7 mouse cellular contexts compared by ENCODE assay signal in genomic region chr5:34370022-34370823, GRCm38 (mm10). TPM values are rescaled to one million over a fixed set of nuclear protein-coding genes. Genes with fewer than 3 reads are reported as not detected.
DNase-seq lines count a peak whose midpoint lies in the region; ATAC-seq lines count a peak whose summit lies in the region.

No protein-coding gene starts in this region.

- H3K4me1 ChIP-seq in intestine, embryonic 14.5 days (replicated peaks; ENCODE audit: control insufficient read depth, insufficient read depth, low read length) = peaks cover 16% of the 10 kb centered on the region
- H3K4me1 ChIP-seq in limb, embryonic 10.5 days = peaks cover 23% of the 10 kb centered on the region
- H3K4me1 ChIP-seq in midbrain, embryonic 13.5 days (replicated peaks) = peaks cover 40% of the 10 kb centered on the region

- H3K4me2 ChIP-seq in intestine, embryonic 14.5 days (ENCODE audit: low read length) = peak overlapping the region; percentile 75
- peak overlapping the region; percentile 74 for H3K4me2 ChIP-seq in midbrain, embryonic 13.5 days (replicated peaks)

- H3K27ac ChIP-seq in intestine, embryonic 14.5 days (ENCODE audit: low read depth) = peak overlapping the region; percentile 75
- peak overlapping the region; percentile 92 for H3K27ac ChIP-seq in limb, embryonic 10.5 days
- peak overlapping the region; percentile 86 for H3K27ac ChIP-seq in midbrain, embryonic 13.5 days

- no peaks in the 10 kb centered on the region for H3K9me3 ChIP-seq in intestine, embryonic 14.5 days (ENCODE audit: control insufficient read depth, low read length)
- H3K9me3 ChIP-seq in limb, embryonic 10.5 days (replicated peaks) = no peaks in the 10 kb centered on the region
- H3K9me3 ChIP-seq in midbrain, embryonic 13.5 days = no peaks in the 10 kb centered on the region

- DNase-seq in adrenal gland, adult 18-20 months (ENCODE audit: low spot score in 2 of 2) = peak; percentile 33 to 52
- DNase-seq in cerebellum, postnatal 25 days = peak; percentile 64 to 78
- peak; percentile 23 for DNase-seq in gastrocnemius, postnatal 14 days
- peak; percentile 64 for DNase-seq in intestine, embryonic 14.5 days (ENCODE audit: low spot score)
- peak; percentile 66 for DNase-seq in limb, embryonic 10.5 days (ENCODE audit: low spot score)
- peak; percentile 39 to 78 for DNase-seq in spleen, postnatal 4 days (ENCODE audit: low spot score in 2 of 2)

- H3K27me3 ChIP-seq in intestine, embryonic 14.5 days (replicated peaks; ENCODE audit: control insufficient read depth, insufficient read depth, low read length) = no peaks in the 10 kb centered on the region
- no peaks in the 10 kb centered on the region for H3K27me3 ChIP-seq in limb, embryonic 10.5 days (ENCODE audit: low read depth, poor library complexity, severe bottlenecking)
- no peaks in the 10 kb centered on the region for H3K27me3 ChIP-seq in midbrain, embryonic 13.5 days

- intact Hi-C loops in gastrocnemius, postnatal 14 days (cut with DNase I; ENCODE audit: low total_unique reads) = no loop called here

- 0 out of 2 replicates have a peak, but pooled peaks have one; percentile 6 for ATAC-seq in intestine, embryonic 14.5 days (replicated peaks; ENCODE audit: low FRiP score, low TSS enrichment, low read depth)
- ATAC-seq in midbrain, embryonic 13.5 days = no peak

- WGBS in intestine, embryonic 14.5 days = under 1% methylated on average over 46 of the region's 114 CpGs
- WGBS in limb, embryonic 10.5 days = 5% methylated on average over 114 of the region's 114 CpGs
- 2% methylated on average over 58 of the region's 114 CpGs for WGBS in midbrain, embryonic 13.5 days

- peak overlapping the region; percentile 87 for H3K9ac ChIP-seq in intestine, embryonic 14.5 days (ENCODE audit: low read length)
- peak overlapping the region; percentile 98 for H3K9ac ChIP-seq in midbrain, embryonic 13.5 days (replicated peaks)

- no peaks in the 10 kb centered on the region for H3K36me3 ChIP-seq in intestine, embryonic 14.5 days (ENCODE audit: control insufficient read depth, insufficient read depth, low read length)
- peaks cover 7% of the 10 kb centered on the region for H3K36me3 ChIP-seq in limb, embryonic 10.5 days
- H3K36me3 ChIP-seq in midbrain, embryonic 13.5 days = no peaks in the 10 kb centered on the region

- peak overlapping the region; percentile 92 for H3K4me3 ChIP-seq in intestine, embryonic 14.5 days (ENCODE audit: low read depth, low read length)
- H3K4me3 ChIP-seq in limb, embryonic 10.5 days = peak overlapping the region; percentile 91
- peak overlapping the region; percentile 94 for H3K4me3 ChIP-seq in midbrain, embryonic 13.5 days (replicated peaks)

RNA-seq across cellular contexts. Expression of gene Fam193a, which starts 0.5 kb away (rescaled TPM):
- total RNA-seq in adrenal gland, adult 18-20 months (2021) = 10 to 100 TPM; 28.9 to 29.5 TPM
- 10 to 100 TPM; 14.0 to 16.3 TPM for total RNA-seq in gastrocnemius, postnatal 14 days (2021)
- 13.0 and 16.0 TPM in 2 replicates for polyA plus RNA-seq in intestine, embryonic 14.5 days (2014; fragmentation: Nextera tagmentation; extraction: Ambion mirVana)
- 13.9 and 15.1 TPM in 2 replicates for polyA plus RNA-seq in limb, embryonic 10.5 days (2016; fragmentation: Nextera tagmentation; extraction: Ambion mirVana)
- polyA plus RNA-seq in midbrain, embryonic 13.5 days (2015; fragmentation: Nextera tagmentation; extraction: Ambion mirVana) = 19.8 and 20.6 TPM in 2 replicates

RNA-seq across cellular contexts. Expression of gene Rnf4, which starts 34.1 kb away (rescaled TPM):
- 100 to 1,000 TPM; 101 to 105 TPM for total RNA-seq in adrenal gland, adult 18-20 months (2021)
- total RNA-seq in gastrocnemius, postnatal 14 days (2021) = 10 to 100 TPM; 22.4 to 27.4 TPM
- polyA plus RNA-seq in intestine, embryonic 14.5 days (2014; fragmentation: Nextera tagmentation; extraction: Ambion mirVana) = 172 and 197 TPM in 2 replicates
- 188 and 207 TPM in 2 replicates for polyA plus RNA-seq in limb, embryonic 10.5 days (2016; fragmentation: Nextera tagmentation; extraction: Ambion mirVana)
- 136 and 141 TPM in 2 replicates for polyA plus RNA-seq in midbrain, embryonic 13.5 days (2015; fragmentation: Nextera tagmentation; extraction: Ambion mirVana)
